Mouse (Mus musculus): ENCODE data around the gene Qrich1. TPM values are rescaled to one million over a fixed set of nuclear protein-coding genes. Genes with fewer than 3 reads are reported as not detected.

Gene Qrich1
- polyA plus RNA-seq, 1 experiment from 2014 or later, result 119 TPM

- Histone ChIP-seq H3K27ac (peak within 1 kb of the TSS; percentile 98), H3K4me1 (replicated peaks; ENCODE audit: control insufficient read depth, insufficient read depth, low read length) (peaks cover 31% of the 10 kb centered on the region), H3K36me3 (replicated peaks; ENCODE audit: control insufficient read depth, insufficient read depth) (peaks cover 58% of the 10 kb centered on the region), H3K27me3 (ENCODE audit: control insufficient read depth, insufficient read depth, low read length) (no peaks in the 10 kb centered on the region), H3K9me3 (ENCODE audit: control insufficient read depth, low read length) (no peaks in the 10 kb centered on the region), H3K4me3 (replicated peaks; ENCODE audit: low read length) (peak within 1 kb of the TSS; percentile 79), H3K4me2 (replicated peaks) (peak within 1 kb of the TSS; percentile 97), H3K9ac (peak within 1 kb of the TSS; percentile 91)
- ATAC-seq (ENCODE audit: low FRiP score), result peak; percentile 83
- WGBS, result under 1% methylated on average over 73 of the region's 73 CpGs
- peak; percentile 95 for DNase-seq (ENCODE audit: low spot score)
Measured at GRCm38 (mm10) chr9:108566815-108567776, 50.5 kb downstream of the Qrich1 start, which contains the start of gene Ndufaf3. TSS of gene Ndufaf3 (minus strand) at chr9:108567434.

- WGBS, result 12% methylated on average over 18 of the region's 18 CpGs
- Histone ChIP-seq H3K9ac (peak overlapping the region; percentile 91), H3K4me2 (replicated peaks) (peak overlapping the region; percentile 97), H3K27me3 (ENCODE audit: control insufficient read depth, insufficient read depth, low read length) (no peaks in the 10 kb centered on the region), H3K4me3 (replicated peaks; ENCODE audit: low read length) (peak overlapping the region; percentile 79), H3K9me3 (ENCODE audit: control insufficient read depth, low read length) (no peaks in the 10 kb centered on the region), H3K36me3 (replicated peaks; ENCODE audit: control insufficient read depth, insufficient read depth) (peaks cover 59% of the 10 kb centered on the region), H3K4me1 (replicated peaks; ENCODE audit: control insufficient read depth, insufficient read depth, low read length) (peaks cover 31% of the 10 kb centered on the region), H3K27ac (peak overlapping the region; percentile 98)
- ATAC-seq (ENCODE audit: low FRiP score) (no peak), DNase-seq (ENCODE audit: low spot score) (no peak)
Measured at GRCm38 (mm10) chr9:108567931-108568419, 51.4 kb downstream of the Qrich1 start.

GRCm38 (mm10) chr9:108568511-108568921, 51.9 kb downstream of the Qrich1 start:
- Histone ChIP-seq H3K27ac (no peak overlapping the region), H3K27me3 (ENCODE audit: control insufficient read depth, insufficient read depth, low read length) (no peaks in the 10 kb centered on the region), H3K4me1 (replicated peaks; ENCODE audit: control insufficient read depth, insufficient read depth, low read length) (peaks cover 32% of the 10 kb centered on the region), H3K36me3 (replicated peaks; ENCODE audit: control insufficient read depth, insufficient read depth) (peaks cover 59% of the 10 kb centered on the region), H3K9me3 (ENCODE audit: control insufficient read depth, low read length) (no peaks in the 10 kb centered on the region), H3K9ac (no peak overlapping the region), H3K4me2 (replicated peaks) (peak overlapping the region; percentile 97), H3K4me3 (replicated peaks; ENCODE audit: low read length) (peak overlapping the region; percentile 79)
- 79% methylated on average over 17 of the region's 17 CpGs for WGBS
- ATAC-seq (ENCODE audit: low FRiP score) (no peak), DNase-seq (ENCODE audit: low spot score) (no peak)

GRCm38 (mm10) chr9:108569381-108570206, 53.0 kb downstream of the Qrich1 start, which contains the start of gene Dalrd3:
TSS of gene Dalrd3 (plus strand) at chr9:108569886.
- Histone ChIP-seq H3K9ac (peak within 1 kb of the TSS; percentile 65), H3K27ac (peak within 1 kb of the TSS; percentile 77), H3K9me3 (ENCODE audit: control insufficient read depth, low read length) (no peaks in the 10 kb centered on the region), H3K4me2 (replicated peaks) (peak within 1 kb of the TSS; percentile 79), H3K4me3 (replicated peaks; ENCODE audit: low read length) (peak within 1 kb of the TSS; percentile 79), H3K27me3 (ENCODE audit: control insufficient read depth, insufficient read depth, low read length) (no peaks in the 10 kb centered on the region), H3K4me1 (replicated peaks; ENCODE audit: control insufficient read depth, insufficient read depth, low read length) (peaks cover 43% of the 10 kb centered on the region), H3K36me3 (replicated peaks; ENCODE audit: control insufficient read depth, insufficient read depth) (peaks cover 59% of the 10 kb centered on the region)
- WGBS, result 6% methylated on average over 42 of the region's 42 CpGs
- ATAC-seq (ENCODE audit: low FRiP score) (peak; percentile 67), DNase-seq (ENCODE audit: low spot score) (peak; percentile 91)

GRCm38 (mm10) chr9:108570207-108570896, 53.7 kb downstream of the Qrich1 start:
- peaks cover 48% of the 10 kb centered on the region for H3K4me1 ChIP-seq (replicated peaks; ENCODE audit: control insufficient read depth, insufficient read depth, low read length)
- H3K4me3 ChIP-seq (replicated peaks; ENCODE audit: low read length), result peak overlapping the region; percentile 50
- DNase-seq (ENCODE audit: low spot score) (peak; percentile 75), ATAC-seq (ENCODE audit: low FRiP score) (no peak; the same call in 1 of the 2 replicates)
- peak overlapping the region; percentile 79 for H3K4me2 ChIP-seq (replicated peaks)
- no peaks in the 10 kb centered on the region for H3K9me3 ChIP-seq (ENCODE audit: control insufficient read depth, low read length)
- peak overlapping the region; percentile 65 for H3K9ac ChIP-seq
- WGBS, result 1% methylated on average over 40 of the region's 40 CpGs
- no peaks in the 10 kb centered on the region for H3K27me3 ChIP-seq (ENCODE audit: control insufficient read depth, insufficient read depth, low read length)
- H3K36me3 ChIP-seq (replicated peaks; ENCODE audit: control insufficient read depth, insufficient read depth), result peaks cover 59% of the 10 kb centered on the region
- peak overlapping the region; percentile 77 for H3K27ac ChIP-seq

GRCm38 (mm10) chr9:108571401-108571973, 54.9 kb downstream of the Qrich1 start:
- ATAC-seq (ENCODE audit: low FRiP score), result no peak
- Histone ChIP-seq H3K9ac (no peak overlapping the region), H3K27ac (no peak overlapping the region)

DNA sequence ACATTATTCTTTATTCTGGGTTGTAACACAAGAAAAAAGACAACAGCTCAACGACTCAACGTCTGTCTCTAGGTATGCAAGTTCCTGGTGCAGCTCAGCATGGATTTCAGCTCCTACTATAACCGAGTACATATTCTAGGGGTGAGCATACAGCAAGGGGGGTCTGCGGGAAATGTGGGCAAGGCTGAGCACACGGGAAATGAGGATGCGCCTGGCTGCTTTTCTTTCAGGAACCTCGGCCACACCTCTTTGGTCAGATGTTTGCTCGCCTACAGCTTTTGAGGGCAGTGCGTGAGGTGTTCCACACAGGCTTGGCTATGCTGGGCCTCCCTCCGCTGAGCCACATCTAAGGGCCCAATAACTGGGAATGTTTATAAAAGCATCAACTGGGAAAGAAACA, 55.7 kb downstream of the Qrich1 start:
- Histone ChIP-seq H3K36me3 (replicated peaks; ENCODE audit: control insufficient read depth, insufficient read depth) (peaks cover 64% of the 10 kb centered on the region), H3K9ac (no peak overlapping the region), H3K4me1 (replicated peaks; ENCODE audit: control insufficient read depth, insufficient read depth, low read length) (peaks cover 57% of the 10 kb centered on the region), H3K4me2 (replicated peaks) (no peak overlapping the region), H3K27me3 (ENCODE audit: control insufficient read depth, insufficient read depth, low read length) (no peaks in the 10 kb centered on the region), H3K4me3 (replicated peaks; ENCODE audit: low read length) (no peak overlapping the region), H3K9me3 (ENCODE audit: control insufficient read depth, low read length) (no peaks in the 10 kb centered on the region), H3K27ac (no peak overlapping the region)
- WGBS, result 84% methylated on average over 10 of the region's 10 CpGs
- no peak for ATAC-seq (ENCODE audit: low FRiP score)
- no peak for DNase-seq (ENCODE audit: low spot score)

More at GRCm38 (mm10) chr9:108571401-108571973, 54.9 kb downstream of the Qrich1 start:
- Histone ChIP-seq H3K4me1 (replicated peaks; ENCODE audit: control insufficient read depth, insufficient read depth, low read length) (peaks cover 49% of the 10 kb centered on the region), H3K4me3 (replicated peaks; ENCODE audit: low read length) (no peak overlapping the region), H3K27me3 (ENCODE audit: control insufficient read depth, insufficient read depth, low read length) (no peaks in the 10 kb centered on the region), H3K9me3 (ENCODE audit: control insufficient read depth, low read length) (no peaks in the 10 kb centered on the region), H3K36me3 (replicated peaks; ENCODE audit: control insufficient read depth, insufficient read depth) (peaks cover 64% of the 10 kb centered on the region), H3K4me2 (replicated peaks) (no peak overlapping the region)
- no peak for DNase-seq (ENCODE audit: low spot score)
- 95% methylated on average over 16 of the region's 16 CpGs for WGBS
